ENCODE assay signal across 8 mouse cellular contexts in genomic region chr4:135855536-135856222, GRCm38 (mm10). TPM values are rescaled to one million over a fixed set of nuclear protein-coding genes. Genes with fewer than 3 reads are reported as not detected.
DNase-seq lines count a peak whose midpoint lies in the region; ATAC-seq and TF ChIP-seq lines count a peak whose summit lies in the region.

Gene Srsf10 (plus strand): TSS chr4:135855747.

- ATAC-seq in embryonic facial prominence, embryonic 15.5 days (ENCODE audit: insufficient number of reproducible peaks, low FRiP score, low TSS enrichment, low read depth): peak; percentile 97
- ATAC-seq in kidney, embryonic 15.5 days (replicated peaks; ENCODE audit: low FRiP score): peak; percentile 94
- ATAC-seq in monocyte, adult 5-6 weeks (replicated peaks; ENCODE audit: insufficient number of reproducible peaks, low FRiP score, low TSS enrichment, poor library complexity, severe bottlenecking): peak; percentile 91

- peak within 1 kb of the TSS; percentile 99 for H3K27ac ChIP-seq in bone marrow, adult 2 months (ENCODE audit: control insufficient read depth, insufficient read depth, low read depth, low read length, poor library complexity)
- peak within 1 kb of the TSS; percentile 99 for H3K27ac ChIP-seq in embryonic facial prominence, embryonic 15.5 days (replicated peaks)
- peak within 1 kb of the TSS; percentile 100 for H3K27ac ChIP-seq in kidney, embryonic 15.5 days

- 1% methylated on average over 65 of the region's 67 CpGs for WGBS in bone marrow, adult 2 months
- WGBS in embryonic facial prominence, embryonic 15.5 days: under 1% methylated on average over 66 of the region's 67 CpGs
- 0% methylated on average over 63 of the region's 67 CpGs for WGBS in kidney, embryonic 15.5 days

- no peaks in the 10 kb centered on the region for H3K27me3 ChIP-seq in embryonic facial prominence, embryonic 15.5 days
- no peaks in the 10 kb centered on the region for H3K27me3 ChIP-seq in kidney, embryonic 15.5 days

- H3K4me1 ChIP-seq in bone marrow, adult 2 months (ENCODE audit: control insufficient read depth, insufficient read depth, low read length): peaks cover 2% of the 10 kb centered on the region; the same call in 1 of the 2 replicates
- H3K4me1 ChIP-seq in embryonic facial prominence, embryonic 15.5 days: peaks cover 35% of the 10 kb centered on the region
- peaks cover 43% of the 10 kb centered on the region for H3K4me1 ChIP-seq in kidney, embryonic 15.5 days

- TF ChIP-seq POLR2A in bone marrow, adult 2 months (IDR thresholded peaks at IDR 0.05; ENCODE audit: borderline replicate concordance, control insufficient read depth, low read depth, low read length): peak; percentile 93

- no peak for TF ChIP-seq CTCF in bone marrow, adult 2 months (IDR thresholded peaks at IDR 0.05; ENCODE audit: control insufficient read depth, insufficient read depth, low read length)

- H3K4me2 ChIP-seq in embryonic facial prominence, embryonic 15.5 days (replicated peaks): peak within 1 kb of the TSS; percentile 79
- H3K4me2 ChIP-seq in kidney, embryonic 15.5 days: peak within 1 kb of the TSS; percentile 84

- peak within 1 kb of the TSS; percentile 82 for H3K4me3 ChIP-seq in bone marrow, adult 2 months (replicated peaks; ENCODE audit: control insufficient read depth, low read depth, low read length)
- peak within 1 kb of the TSS; percentile 95 for H3K4me3 ChIP-seq in embryonic facial prominence, embryonic 15.5 days (replicated peaks)
- peak within 1 kb of the TSS; percentile 66 for H3K4me3 ChIP-seq in kidney, embryonic 15.5 days (replicated peaks)

- H3K9ac ChIP-seq in embryonic facial prominence, embryonic 15.5 days: peak within 1 kb of the TSS; percentile 93
- H3K9ac ChIP-seq in kidney, embryonic 15.5 days: peak within 1 kb of the TSS; percentile 88

- H3K9me3 ChIP-seq in embryonic facial prominence, embryonic 15.5 days (replicated peaks): no peaks in the 10 kb centered on the region
- H3K9me3 ChIP-seq in kidney, embryonic 15.5 days (replicated peaks): no peaks in the 10 kb centered on the region

- H3K36me3 ChIP-seq in embryonic facial prominence, embryonic 15.5 days: 0 out of 2 replicates have a peak, but pooled peaks cover 5% of the 10 kb centered on the region
- H3K36me3 ChIP-seq in kidney, embryonic 15.5 days: peaks cover 14% of the 10 kb centered on the region; the same call in 1 of the 2 replicates

- DNase-seq in 416B (ENCODE audit: low read depth) (peak; percentile 97), liver (peak; percentile 98)
- peak; percentile 94 to 96 for DNase-seq in heart, adult 9 months (ENCODE audit: low spot score in 2 of 2)
- DNase-seq in spleen, postnatal 4 days (ENCODE audit: low spot score in 2 of 2): peak; percentile 95 to 98

RNA-seq across cellular contexts. Expression of gene Srsf10, which starts in this region (rescaled TPM):
- polyA plus RNA-seq in bone marrow, adult 2 months (2011; ENCODE audit: insufficient read depth, insufficient read length, low replicate concordance, missing spikeins): 221 and 300 TPM in 2 replicates
- 198 and 214 TPM in 2 replicates for polyA plus RNA-seq in embryonic facial prominence, embryonic 15.5 days (2015; fragmentation: Nextera tagmentation; extraction: Ambion mirVana)
- 268 and 279 TPM in 2 replicates for polyA plus RNA-seq in kidney, embryonic 15.5 days (2015; fragmentation: Nextera tagmentation; extraction: Ambion mirVana)
- 233 to 426 TPM (median 303 TPM) in 3 replicates for total RNA-seq in monocyte, adult 5-6 weeks (2017)

Comparison
In these comparisons a context has a peak if more than half of its experiments do, and no peak if none do; other contexts are left out.
1. Peak in every context shown above with its lines: DNase-seq, ATAC-seq, H3K4me3 ChIP-seq and H3K27ac ChIP-seq.